Mouse (Mus musculus): ENCODE measurements around the gene Tmem212.

Tmem212 gene

GRCm38 (mm10) chr3:27898178-27898577, 2.0 kb upstream of the Tmem212 start:
- no peak for DNase-seq

- DNase-seq = no peak
These were observed 9.6 kb downstream of the Tmem212 start for GRCm38 (mm10) chr3:27886578-27886977.

- no peak for DNase-seq
These were observed 10.6 kb downstream of the Tmem212 start for GRCm38 (mm10) chr3:27885585-27885984.

- DNase-seq = peak; percentile 51
These were observed 14.0 kb downstream of the Tmem212 start for GRCm38 (mm10) chr3:27881897-27882835.

GRCm38 (mm10) chr3:27878854-27879610, 17.1 kb downstream of the Tmem212 start:
- no peak for DNase-seq

- DNase-seq = no peak
These were observed 22.7 kb downstream of the Tmem212 start for GRCm38 (mm10) chr3:27873268-27874073.

- DNase-seq = no peak
These were observed 23.7 kb downstream of the Tmem212 start for GRCm38 (mm10) chr3:27872429-27872828.

- DNase-seq = no peak
These were observed 24.3 kb downstream of the Tmem212 start for GRCm38 (mm10) chr3:27871891-27872290.

GRCm38 (mm10) chr3:27871371-27871770, 24.8 kb downstream of the Tmem212 start:
- no peak for DNase-seq

GRCm38 (mm10) chr3:27868681-27869080, 27.5 kb downstream of the Tmem212 start:
- no peak for DNase-seq

- no peak for DNase-seq
These were observed 28.4 kb downstream of the Tmem212 start for GRCm38 (mm10) chr3:27867731-27868130.

GRCm38 (mm10) chr3:27862821-27863740, 33.1 kb downstream of the Tmem212 start:
- peak; percentile 87 for DNase-seq

GRCm38 (mm10) chr3:27861601-27862000, 34.6 kb downstream of the Tmem212 start:
- peak; percentile 80 for DNase-seq

GRCm38 (mm10) chr3:27861086-27861485, 35.1 kb downstream of the Tmem212 start:
- no peak for DNase-seq

GRCm38 (mm10) chr3:27859161-27859561, 37.0 kb downstream of the Tmem212 start:
- DNase-seq = peak; percentile 29

- DNase-seq = no peak
These were observed 37.6 kb downstream of the Tmem212 start for GRCm38 (mm10) chr3:27858441-27859115.

- DNase-seq = no peak
These were observed 39.9 kb downstream of the Tmem212 start for GRCm38 (mm10) chr3:27856288-27856687.

- DNase-seq = peak; percentile 49
These were observed 41.6 kb downstream of the Tmem212 start for GRCm38 (mm10) chr3:27854431-27855180.

GRCm38 (mm10) chr3:27843266-27843665, 52.9 kb downstream of the Tmem212 start:
- no peak for DNase-seq

GRCm38 (mm10) chr3:27842856-27843255, 53.3 kb downstream of the Tmem212 start:
- no peak for DNase-seq
